Mouse (Mus musculus): ENCODE measurements around the gene Auts2. TPM values are rescaled to one million over a fixed set of nuclear protein-coding genes. Genes with fewer than 3 reads are reported as not detected.

The Auts2 gene
- total RNA-seq, 2 experiments from 2014 or later: 19.4 to 30.5 TPM

GRCm38 (mm10) chr5:131812483-131813063 lies 730.6 kb downstream of the Auts2 start:
- DNase-seq: no peak
- intact Hi-C loops (cut with DNase I; ENCODE audit: low total_unique reads): no loop called here

- intact Hi-C loops (cut with DNase I; ENCODE audit: low total_unique reads): no loop called here
- no peak for DNase-seq
Measured at GRCm38 (mm10) chr5:131806350-131806749, 736.8 kb downstream of the Auts2 start.

GRCm38 (mm10) chr5:131805277-131805676 lies 737.9 kb downstream of the Auts2 start:
- intact Hi-C loops (cut with DNase I; ENCODE audit: low total_unique reads): no loop called here
- no peak for DNase-seq

DNA sequence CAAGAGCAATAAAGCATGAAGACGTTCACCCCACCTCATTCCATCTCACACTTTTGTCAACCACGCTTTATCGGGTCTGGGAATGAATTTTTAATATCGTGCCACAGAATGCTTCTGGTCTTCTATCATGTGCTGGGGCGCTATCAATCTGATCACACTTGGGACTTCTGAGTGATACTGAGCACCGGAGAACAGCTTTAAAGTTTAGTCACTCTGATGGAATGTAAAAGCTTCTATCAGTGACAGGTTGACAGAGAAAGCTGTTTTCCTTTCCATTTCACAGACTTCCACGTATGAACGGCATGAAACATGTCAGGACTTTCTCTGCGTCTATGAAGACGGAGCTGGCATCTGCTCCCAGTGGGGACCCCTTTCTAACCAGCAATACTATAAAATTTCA lies 739.5 kb downstream of the Auts2 start:
- DNase-seq: no peak
- intact Hi-C loops (cut with DNase I; ENCODE audit: low total_unique reads): no loop called here

DNA sequence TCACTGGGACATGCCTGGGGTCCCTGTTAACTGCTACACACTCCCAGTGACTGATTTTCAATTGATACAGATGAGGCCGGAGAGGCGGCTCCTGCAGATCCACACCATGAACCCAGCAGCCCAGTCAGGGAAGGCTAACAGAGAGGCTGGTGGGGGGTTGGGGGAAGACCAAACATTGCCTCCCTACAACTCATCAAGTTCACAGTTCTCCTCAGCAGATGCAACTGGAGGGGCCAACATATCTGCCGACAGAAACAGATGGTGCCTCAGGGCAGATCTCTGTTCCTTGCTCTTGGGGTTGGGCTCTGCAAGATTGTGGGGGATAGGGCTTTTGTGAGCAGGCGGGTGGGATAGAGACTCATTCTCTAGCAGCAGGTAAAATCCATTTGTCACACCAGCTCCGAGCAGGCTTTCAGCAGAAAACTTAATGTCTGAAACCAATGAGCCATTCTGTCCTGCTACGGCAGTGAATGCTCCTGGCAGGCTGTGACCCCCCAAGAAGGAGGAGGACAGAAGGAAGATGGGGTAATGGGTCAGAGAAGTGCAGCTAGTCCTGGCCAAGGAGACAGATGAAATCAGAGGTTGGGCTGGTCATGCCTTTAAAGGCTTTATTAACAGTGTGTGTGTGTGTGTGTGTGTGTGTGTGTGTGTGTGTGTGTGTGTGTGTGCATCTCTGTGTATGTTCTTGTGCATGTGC lies 740.7 kb downstream of the Auts2 start:
- no peak for DNase-seq
- intact Hi-C loops (cut with DNase I; ENCODE audit: low total_unique reads): no loop called here

GRCm38 (mm10) chr5:131801924-131802323 lies 741.2 kb downstream of the Auts2 start:
- no peak for DNase-seq
- intact Hi-C loops (cut with DNase I; ENCODE audit: low total_unique reads): no loop called here

DNA sequence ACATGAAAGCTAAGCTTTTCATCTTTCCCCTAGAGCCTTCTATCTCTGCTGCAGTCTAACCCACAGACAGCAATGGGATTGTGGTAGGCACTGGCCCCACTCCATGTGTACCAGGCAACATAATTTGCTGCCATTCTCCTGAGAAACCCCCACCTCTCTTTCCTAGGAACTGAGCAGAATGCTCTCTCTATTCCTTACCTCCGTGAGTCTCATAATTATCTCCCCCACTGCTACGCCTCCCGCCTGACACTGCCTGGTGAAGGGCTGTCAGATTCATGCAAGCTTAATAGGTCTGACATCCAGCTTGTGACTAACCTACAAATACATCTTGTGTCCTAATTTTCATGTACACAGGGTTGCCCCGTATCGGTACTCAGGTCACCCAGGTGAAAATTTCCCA lies 744.8 kb downstream of the Auts2 start:
- DNase-seq: no peak
- intact Hi-C loops (cut with DNase I; ENCODE audit: low total_unique reads): no loop called here

DNA sequence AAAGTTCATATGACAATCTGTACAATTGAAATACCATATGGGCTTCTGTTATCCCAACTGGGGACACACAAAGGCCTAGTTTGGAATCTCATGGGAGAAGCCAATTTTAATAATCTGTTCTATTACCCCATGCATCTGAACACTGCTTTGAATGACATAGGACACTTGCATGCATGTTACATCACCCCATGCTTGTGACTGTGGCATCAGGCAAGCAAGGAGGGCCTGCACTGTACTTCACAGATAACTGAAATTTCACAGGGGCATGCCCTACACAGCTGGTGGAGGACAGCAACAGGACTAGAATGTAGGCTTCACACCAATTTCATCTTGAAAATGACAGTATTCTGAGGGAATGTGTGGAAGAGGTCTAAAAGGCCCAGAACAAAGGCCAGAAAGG lies 746.1 kb downstream of the Auts2 start:
- intact Hi-C loops (cut with DNase I; ENCODE audit: low total_unique reads): no loop called here
- no peak for DNase-seq

GRCm38 (mm10) chr5:131794411-131795133 lies 748.6 kb downstream of the Auts2 start:
- DNase-seq: no peak
- intact Hi-C loops (cut with DNase I; ENCODE audit: low total_unique reads): no loop called here

- DNase-seq: no peak
- intact Hi-C loops (cut with DNase I; ENCODE audit: low total_unique reads): no loop called here
Measured at GRCm38 (mm10) chr5:131789601-131790000, 753.5 kb downstream of the Auts2 start.

DNA sequence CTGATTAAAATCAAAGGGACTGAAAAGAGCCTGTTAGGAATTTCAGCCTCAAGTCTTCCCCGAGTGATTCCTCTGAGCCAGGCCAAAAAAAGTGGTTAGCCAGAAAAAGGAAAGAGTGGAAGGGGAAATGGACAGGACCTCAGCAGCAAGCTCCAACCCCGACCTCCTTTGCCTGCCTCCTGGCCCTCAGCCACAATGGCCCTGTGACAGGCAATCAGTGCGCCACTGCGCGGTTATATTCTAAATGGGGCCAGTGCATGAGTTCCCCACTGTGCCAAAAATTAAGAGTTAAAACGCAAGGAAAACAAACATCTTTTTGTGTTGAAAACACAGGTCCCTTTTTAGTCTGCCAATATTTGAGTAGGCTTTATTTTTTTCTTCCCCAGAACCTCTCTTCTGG lies 755.1 kb downstream of the Auts2 start:
- no peak for DNase-seq
- intact Hi-C loops (cut with DNase I; ENCODE audit: low total_unique reads): no loop called here

GRCm38 (mm10) chr5:131783241-131783640 lies 759.9 kb downstream of the Auts2 start:
- intact Hi-C loops (cut with DNase I; ENCODE audit: low total_unique reads): no loop called here
- no peak for DNase-seq

DNA sequence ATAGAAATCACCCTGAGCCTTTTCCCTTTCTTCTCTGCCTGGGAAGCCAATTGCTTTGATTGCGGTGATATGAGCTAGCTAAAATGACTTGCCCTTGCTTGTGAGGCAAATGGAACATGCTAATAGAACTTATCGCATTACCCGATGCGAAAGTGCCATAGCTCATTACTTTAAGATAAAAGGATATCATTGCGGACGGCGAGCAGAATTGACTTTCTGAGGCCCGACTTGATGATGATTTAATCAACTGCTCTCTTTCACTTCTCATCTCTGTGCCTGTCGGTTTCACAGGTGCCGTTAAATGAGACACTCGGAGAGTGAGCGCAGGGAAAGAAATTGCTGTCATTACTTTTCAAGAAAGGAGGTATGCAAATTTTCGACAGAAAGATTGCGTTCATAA lies 762.1 kb downstream of the Auts2 start:
- intact Hi-C loops (cut with DNase I; ENCODE audit: low total_unique reads): no loop called here
- DNase-seq: no peak

DNA sequence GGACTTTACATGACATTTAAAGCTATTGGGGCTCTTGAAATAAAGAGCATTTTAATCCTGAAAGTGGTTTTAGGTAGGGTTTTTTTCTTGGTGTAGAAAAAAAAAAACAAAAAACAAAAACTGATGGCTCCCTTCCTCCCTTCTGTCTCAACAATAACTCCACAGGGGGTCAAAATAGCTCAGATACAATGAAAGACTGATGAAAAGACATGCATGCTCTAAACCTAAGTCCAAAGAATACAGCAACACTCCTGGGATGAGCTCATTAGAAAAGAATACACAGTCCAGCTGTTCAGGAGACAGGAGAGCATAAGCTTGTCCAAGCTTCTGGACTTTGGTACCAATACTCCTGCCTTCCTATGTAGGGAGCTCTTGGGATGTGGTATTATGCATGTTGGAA lies 764.0 kb downstream of the Auts2 start:
- intact Hi-C loops (cut with DNase I; ENCODE audit: low total_unique reads): no loop called here
- no peak for DNase-seq

- intact Hi-C loops (cut with DNase I; ENCODE audit: low total_unique reads): no loop called here
Measured at GRCm38 (mm10) chr5:131775672-131776071, 767.5 kb downstream of the Auts2 start.

DNA sequence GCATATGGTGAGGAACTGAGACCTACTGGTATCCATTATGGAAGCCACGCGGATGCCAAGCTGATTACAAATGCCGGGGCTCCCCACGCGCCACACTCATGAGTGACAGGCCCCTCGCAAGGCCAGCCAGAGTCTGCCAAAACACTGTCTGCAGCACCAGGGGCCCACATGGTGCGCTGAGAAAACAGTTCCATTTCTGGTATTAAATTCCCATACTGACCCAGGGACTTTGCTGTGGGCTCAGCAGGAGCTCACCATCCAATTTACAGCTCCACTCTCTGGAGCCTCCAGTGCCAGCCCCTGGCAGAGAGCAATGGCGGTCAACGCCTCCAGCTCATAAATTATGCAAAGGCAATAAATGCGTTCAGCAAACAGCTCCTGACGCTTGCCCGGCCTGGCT lies 767.9 kb downstream of the Auts2 start:
- intact Hi-C loops (cut with DNase I; ENCODE audit: low total_unique reads): no loop called here
- no peak for DNase-seq

More at GRCm38 (mm10) chr5:131775672-131776071, 767.5 kb downstream of the Auts2 start:
- DNase-seq: no peak

- no peak for DNase-seq
- intact Hi-C loops (cut with DNase I; ENCODE audit: low total_unique reads): no loop called here
Measured at GRCm38 (mm10) chr5:131774792-131775191, 768.4 kb downstream of the Auts2 start.

- intact Hi-C loops (cut with DNase I; ENCODE audit: low total_unique reads): no loop called here
- DNase-seq: no peak
Measured at GRCm38 (mm10) chr5:131772616-131773015, 770.5 kb downstream of the Auts2 start.

DNA sequence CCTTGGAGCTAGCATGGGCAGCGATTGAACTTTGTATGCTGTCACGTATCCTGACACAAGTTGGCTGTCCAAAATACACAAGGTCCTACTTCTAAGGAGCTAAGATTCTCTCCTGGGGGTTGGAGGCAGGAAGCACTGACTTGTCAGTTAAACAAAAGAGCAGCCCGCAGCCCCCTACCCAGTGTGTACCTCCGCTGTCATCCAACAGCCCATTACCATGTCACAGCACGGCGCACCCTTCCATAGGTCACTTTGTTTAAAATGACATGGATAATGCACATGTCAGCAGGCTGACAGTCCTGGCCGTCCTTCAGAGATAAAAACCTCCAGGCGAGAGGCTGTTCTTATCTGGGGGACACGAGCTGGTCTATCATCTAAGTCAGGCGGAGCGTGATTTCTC lies 773.9 kb downstream of the Auts2 start:
- intact Hi-C loops (cut with DNase I; ENCODE audit: low total_unique reads): no loop called here
- no peak for DNase-seq

DNA sequence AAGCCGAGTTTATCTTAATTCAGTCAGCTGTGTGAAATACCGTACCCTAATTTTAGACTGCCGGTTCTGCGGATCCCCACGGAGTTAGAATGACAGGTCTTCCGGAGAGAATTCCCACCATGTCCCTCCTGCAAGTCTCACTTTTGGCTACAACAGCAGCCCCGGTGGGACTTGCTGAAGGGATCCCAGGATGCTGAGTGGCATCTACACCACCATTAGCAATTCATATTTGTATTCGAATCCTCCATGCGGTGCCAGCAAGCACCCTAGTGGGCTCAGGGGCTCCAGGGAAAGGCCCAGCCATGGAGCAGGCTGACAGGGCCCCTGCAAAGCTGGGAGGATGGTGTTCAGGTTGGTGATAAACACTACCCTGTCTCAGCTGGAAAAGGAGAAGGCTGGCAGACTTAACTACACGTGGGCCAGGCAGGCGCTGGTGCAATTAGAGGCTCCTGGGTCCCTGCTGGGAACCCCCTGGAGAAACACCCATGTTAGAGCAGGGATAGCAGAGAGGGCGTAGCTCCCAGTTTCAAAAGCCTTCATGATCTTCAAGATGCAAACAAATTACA lies 775.4 kb downstream of the Auts2 start:
- DNase-seq: no peak
- intact Hi-C loops (cut with DNase I; ENCODE audit: low total_unique reads): no loop called here

GRCm38 (mm10) chr5:131767176-131767575 lies 776.0 kb downstream of the Auts2 start:
- no peak for DNase-seq
- intact Hi-C loops (cut with DNase I; ENCODE audit: low total_unique reads): no loop called here
